Mouse (Mus musculus) macrophage (primary cell): Measurements from ENCODE around the gene Sbno2. TPM values are rescaled to one million over a fixed set of nuclear protein-coding genes. Genes with fewer than 3 reads are reported as not detected.

Experiments used
- H3K27ac ChIP-seq: fragments of 350-480 bp; formaldehyde crosslinking; 2 replicates; pipeline ENCODE4 v1.9.0; 2021
- H3K36me3 ChIP-seq: fragments of 350-480 bp; formaldehyde crosslinking; 2 replicates; pipeline ENCODE4 v1.9.0; 2021; ENCODE audit errors: inconsistent target
- H3K4me3 ChIP-seq: fragments of 350-480 bp; formaldehyde crosslinking; 2 replicates; pipeline ENCODE4 v1.9.0; 2021; ENCODE audit errors: inconsistent target
- H3K79me2 ChIP-seq: fragments of 350-480 bp; formaldehyde crosslinking; 2 replicates; pipeline ENCODE4 v1.9.0; 2021; ENCODE audit errors: inconsistent target
- WGBS: methylation state at CpG from one replicate; pipeline ENCODE4 v1.1.7; 2026; ENCODE audit warnings: inconsistent platforms; ENCODE audit not compliant: missing documents; 5-methylcytosine and 5-hydroxymethylcytosine counted together
- polyA plus RNA-seq: library from polyadenylated mRNA; stranded (reverse); fragments of 250-400 nt; gene quantifications from 3 replicates; pipeline ENCODE4 v1.2.4, GENCODE M21; 2018; ENCODE audit warnings: inconsistent platforms
- total RNA-seq, 78 experiments: library from RNA; depleted of rRNA; stranded (reverse); fragments of 250-400 nt; gene quantifications; 1 replicate in 9 of 78; 2 replicates in 24 of 78; 3 replicates in 43 of 78; 4 replicates in 2 of 78; pipeline ENCODE4 v1.2.4; 2018; ENCODE audit warnings: inconsistent platforms in 56 of 78

Gene Sbno2
- total RNA-seq (2018; cell fraction: chromatin; rRNA removed) = 1,000 to 10,000 TPM in 1 of 26 experiments, 100 to 1,000 TPM in 25; 193 to 1,010 (median 316) TPM
- 100 to 1,000 TPM in 1 of 26 experiments, 10 to 100 TPM in 25; 35.5 to 111 (median 48.4) TPM for total RNA-seq (2018; cell fraction: cytosol; rRNA removed)
- total RNA-seq (2018; cell fraction: nucleus; rRNA removed) = 100 to 1,000 TPM; 103 to 721 (median 158) TPM
- 23.7 to 43.6 TPM (median 42.5 TPM) in 3 replicates for polyA plus RNA-seq

- WGBS = 13% methylated on average over 5 of the region's 5 CpGs
These were observed at the start of gene Sbno2 for GRCm38 (mm10) chr10:80105460-80105859. Sbno2 (minus strand) TSS chr10:80105571.

GRCm38 (mm10) chr10:80154384-80154783 is 49.0 kb upstream of the Sbno2 start:
- Histone ChIP-seq H3K27ac (no peak overlapping the region), H3K4me3 (no peak overlapping the region), H3K36me3 (peaks cover 37% of the 10 kb centered on the region), H3K79me2 (peaks cover 75% of the 10 kb centered on the region)
- WGBS = 86% methylated on average over 7 of the region's 7 CpGs

More at GRCm38 (mm10) chr10:80105460-80105859, at the start of gene Sbno2:
- Histone ChIP-seq H3K36me3 (no peaks in the 10 kb centered on the region), H3K4me3 (no peak within 1 kb of the TSS; the same call in 1 of the 2 replicates), H3K79me2 (peaks cover 19% of the 10 kb centered on the region), H3K27ac (peak within 1 kb of the TSS; percentile 35)

GRCm38 (mm10) chr10:80153713-80154112 is 48.3 kb upstream of the Sbno2 start:
- Histone ChIP-seq H3K36me3 (peaks cover 37% of the 10 kb centered on the region), H3K27ac (no peak overlapping the region), H3K4me3 (no peak overlapping the region), H3K79me2 (peaks cover 75% of the 10 kb centered on the region)
- WGBS = 95% methylated on average over 18 of the region's 19 CpGs

GRCm38 (mm10) chr10:80152873-80153260 is 47.5 kb upstream of the Sbno2 start:
- peak overlapping the region; percentile 92 for H3K27ac ChIP-seq
- WGBS = 48% methylated on average over 3 of the region's 3 CpGs
- H3K36me3 ChIP-seq = peaks cover 37% of the 10 kb centered on the region
- H3K4me3 ChIP-seq = no peak overlapping the region; the same call in 1 of the 2 replicates
- H3K79me2 ChIP-seq = peaks cover 75% of the 10 kb centered on the region

- Histone ChIP-seq H3K4me3 (peak overlapping the region; percentile 59), H3K79me2 (peaks cover 73% of the 10 kb centered on the region), H3K36me3 (peaks cover 34% of the 10 kb centered on the region), H3K27ac (peak overlapping the region; percentile 92)
- WGBS = 33% methylated on average over 15 of the region's 15 CpGs
These were observed 46.9 kb upstream of the Sbno2 start for GRCm38 (mm10) chr10:80152071-80152872.

GRCm38 (mm10) chr10:80151211-80152034 is 46.1 kb upstream of the Sbno2 start:
- peak overlapping the region; percentile 59 for H3K4me3 ChIP-seq
- peaks cover 69% of the 10 kb centered on the region for H3K79me2 ChIP-seq
- peaks cover 27% of the 10 kb centered on the region for H3K36me3 ChIP-seq
- under 1% methylated on average over 25 of the region's 26 CpGs for WGBS
- H3K27ac ChIP-seq = peak overlapping the region; percentile 92

GRCm38 (mm10) chr10:80150226-80151210 is 45.1 kb upstream of the Sbno2 start:
- peaks cover 24% of the 10 kb centered on the region for H3K36me3 ChIP-seq
- peaks cover 71% of the 10 kb centered on the region for H3K79me2 ChIP-seq
- H3K4me3 ChIP-seq = peak overlapping the region; percentile 65
- peak overlapping the region; percentile 92 for H3K27ac ChIP-seq
- WGBS = 1% methylated on average over 54 of the region's 71 CpGs

- H3K27ac ChIP-seq = peak overlapping the region; percentile 93
- H3K79me2 ChIP-seq = peaks cover 71% of the 10 kb centered on the region
- peaks cover 19% of the 10 kb centered on the region for H3K36me3 ChIP-seq
- H3K4me3 ChIP-seq = peak overlapping the region; percentile 65
- under 1% methylated on average over 81 of the region's 88 CpGs for WGBS
These were observed 44.2 kb upstream of the Sbno2 start for GRCm38 (mm10) chr10:80149291-80150225.

GRCm38 (mm10) chr10:80148610-80149290 is 43.4 kb upstream of the Sbno2 start:
- under 1% methylated on average over 32 of the region's 57 CpGs for WGBS
- peak overlapping the region; percentile 93 for H3K27ac ChIP-seq
- H3K36me3 ChIP-seq = peaks cover 19% of the 10 kb centered on the region
- peak overlapping the region; percentile 65 for H3K4me3 ChIP-seq
- peaks cover 71% of the 10 kb centered on the region for H3K79me2 ChIP-seq

- H3K4me3 ChIP-seq = peak within 1 kb of the TSS; percentile 65
- peak within 1 kb of the TSS; percentile 93 for H3K27ac ChIP-seq
- H3K36me3 ChIP-seq = peaks cover 13% of the 10 kb centered on the region
- 1% methylated on average over 40 of the region's 42 CpGs for WGBS
- H3K79me2 ChIP-seq = peaks cover 71% of the 10 kb centered on the region
These were observed 42.6 kb upstream of the Sbno2 start, which contains the start of gene Midn for GRCm38 (mm10) chr10:80147719-80148601. Midn (plus strand) TSS chr10:80148272.

- Histone ChIP-seq H3K27ac (peak overlapping the region; percentile 93), H3K4me3 (no peak overlapping the region), H3K79me2 (peaks cover 70% of the 10 kb centered on the region), H3K36me3 (peaks cover 12% of the 10 kb centered on the region)
- 87% methylated on average over 5 of the region's 5 CpGs for WGBS
These were observed 41.9 kb upstream of the Sbno2 start for GRCm38 (mm10) chr10:80147146-80147718.
